Mouse (Mus musculus) lung, adult 18-20 months (tissue): ENCODE data around the gene Ice1.
A peak's percentile ranks its signal among the peaks of the same experiment; 100 is the strongest.

ENCODE experiments used
- DNase-seq, 2 experiments: peaks; one replicate each; pipeline ENCODE4 v3.0.0; 2022; ENCODE audit warnings: mixed read lengths in 2 of 2

The Ice1 gene

DNA sequence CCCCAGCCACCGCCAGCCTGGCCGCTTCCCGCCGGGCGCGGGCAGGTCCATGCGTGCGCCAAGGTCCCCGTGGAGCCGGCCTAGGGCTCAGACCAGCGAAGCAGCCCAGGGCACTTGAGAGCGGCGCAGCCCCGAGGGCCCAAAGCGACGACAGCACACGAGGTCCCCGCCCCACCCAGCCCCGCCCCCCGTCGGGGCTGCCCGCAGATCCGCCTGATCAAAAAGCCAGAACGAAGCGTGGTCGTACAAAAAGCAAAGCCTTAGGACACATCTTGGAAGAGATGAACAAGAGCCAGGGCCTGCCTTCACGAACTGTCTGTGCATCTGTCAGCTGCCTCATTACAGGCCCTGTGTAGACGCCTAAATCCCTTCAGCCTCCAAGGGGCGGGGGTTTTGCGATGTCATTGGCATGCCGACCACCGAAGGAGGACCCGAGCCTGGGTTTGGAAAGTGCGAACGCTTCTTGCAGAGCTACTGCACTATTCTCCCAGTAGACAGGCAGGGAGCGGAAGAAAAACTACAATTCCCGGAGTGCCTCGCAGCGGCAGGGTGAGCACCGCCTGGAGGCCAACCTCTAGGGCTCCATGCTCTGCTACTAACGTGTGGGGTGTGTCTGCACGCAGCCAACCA, 343 bp upstream of the Ice1 start:
- peak; percentile 94 to 96 for DNase-seq

DNA sequence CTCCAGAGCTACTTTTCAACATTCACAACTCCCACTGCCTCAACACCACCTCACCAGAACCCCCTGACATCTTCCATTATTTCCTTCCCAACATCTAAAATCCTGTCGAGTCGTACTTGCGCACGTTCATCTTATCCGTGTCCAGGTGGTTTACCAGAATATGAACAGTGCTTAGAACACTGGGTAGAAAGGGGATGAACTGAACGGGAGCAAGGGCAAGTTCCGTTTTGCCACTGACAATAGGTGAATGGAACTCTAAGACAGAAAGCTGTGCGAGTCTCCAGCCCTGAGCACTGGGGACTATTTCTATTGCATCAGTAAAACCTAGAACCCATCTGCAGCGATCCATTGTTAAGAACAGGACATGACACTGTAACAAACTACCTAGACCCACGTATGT, 728 bp downstream of the Ice1 start:
- DNase-seq, result no peak

DNA sequence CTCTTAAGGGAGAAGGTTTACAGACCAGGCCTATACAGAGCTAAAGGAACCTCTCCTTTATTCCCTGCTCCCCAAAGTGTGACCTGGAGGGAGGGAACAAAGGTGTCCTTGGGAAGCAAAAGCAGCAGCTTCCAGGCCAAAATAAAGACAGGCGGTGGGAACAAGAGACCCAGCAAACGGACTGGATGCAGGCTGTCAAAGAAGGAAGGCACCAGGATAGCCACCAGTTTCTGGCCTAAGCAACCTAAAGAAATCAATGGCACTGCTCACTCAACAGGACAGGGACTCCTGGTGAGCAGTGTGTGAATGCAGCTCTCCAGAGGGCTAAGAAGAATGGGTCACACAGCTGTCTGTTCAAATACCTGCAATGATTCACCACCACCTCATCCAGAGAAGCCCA, 1.8 kb downstream of the Ice1 start:
- DNase-seq, result no peak

DNA sequence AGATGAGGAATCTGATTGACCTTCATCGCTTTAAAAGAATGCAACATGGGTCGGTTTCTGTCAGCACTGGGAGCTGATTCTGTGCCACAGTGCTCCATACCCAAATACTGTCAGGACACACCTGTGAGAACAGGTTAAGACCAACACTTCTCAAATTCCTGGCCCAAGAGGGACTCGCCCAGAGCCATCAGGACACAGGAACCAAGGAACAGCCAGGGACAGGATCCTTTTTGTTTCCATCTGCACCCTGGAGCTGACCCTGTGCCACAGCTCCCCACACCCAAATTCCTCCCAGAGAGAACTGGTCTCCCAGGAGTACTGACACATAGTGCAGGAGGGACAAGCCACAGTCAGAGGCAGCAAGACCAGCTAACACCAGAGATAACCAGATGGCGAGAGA, 11.0 kb downstream of the Ice1 start:
- DNase-seq, result no peak

DNA sequence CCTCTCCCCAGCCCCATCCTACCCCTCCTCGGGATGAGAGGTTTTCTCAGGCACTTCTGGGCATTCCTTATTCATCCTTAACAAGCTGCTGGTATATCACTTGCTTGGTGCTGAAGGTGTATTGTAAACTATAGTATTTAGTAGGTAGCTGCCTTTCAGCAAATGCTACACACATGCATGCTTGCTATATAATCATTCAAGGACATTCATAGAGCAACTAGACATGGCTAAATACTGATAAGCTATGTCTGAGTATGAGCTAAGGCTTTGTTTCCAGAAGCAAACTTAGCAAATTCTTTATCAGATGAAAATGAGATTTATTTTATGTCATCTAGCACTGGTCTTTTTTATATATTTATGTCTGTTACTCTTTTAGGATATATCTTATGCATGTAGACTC, 11.8 kb downstream of the Ice1 start:
- no peak for DNase-seq

DNA sequence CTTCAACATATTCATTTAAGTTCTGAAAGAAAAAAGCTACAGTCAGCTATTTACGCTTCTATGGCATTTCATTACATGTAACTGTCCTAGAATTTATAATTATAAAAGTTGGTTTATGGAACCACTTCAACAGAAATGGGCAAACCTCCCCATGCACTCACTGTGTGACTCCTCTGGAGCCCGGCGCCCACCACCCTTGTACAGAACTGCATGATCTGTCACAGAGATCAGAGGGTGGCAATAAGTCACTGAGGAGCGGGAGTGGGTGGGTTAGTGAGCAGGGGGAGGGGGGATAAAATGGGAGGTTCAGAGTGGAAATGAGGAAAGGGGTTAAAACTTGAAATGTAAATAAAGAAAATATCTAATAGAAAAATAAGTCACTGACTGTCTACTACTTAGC, 13.0 kb downstream of the Ice1 start:
- no peak for DNase-seq

DNA sequence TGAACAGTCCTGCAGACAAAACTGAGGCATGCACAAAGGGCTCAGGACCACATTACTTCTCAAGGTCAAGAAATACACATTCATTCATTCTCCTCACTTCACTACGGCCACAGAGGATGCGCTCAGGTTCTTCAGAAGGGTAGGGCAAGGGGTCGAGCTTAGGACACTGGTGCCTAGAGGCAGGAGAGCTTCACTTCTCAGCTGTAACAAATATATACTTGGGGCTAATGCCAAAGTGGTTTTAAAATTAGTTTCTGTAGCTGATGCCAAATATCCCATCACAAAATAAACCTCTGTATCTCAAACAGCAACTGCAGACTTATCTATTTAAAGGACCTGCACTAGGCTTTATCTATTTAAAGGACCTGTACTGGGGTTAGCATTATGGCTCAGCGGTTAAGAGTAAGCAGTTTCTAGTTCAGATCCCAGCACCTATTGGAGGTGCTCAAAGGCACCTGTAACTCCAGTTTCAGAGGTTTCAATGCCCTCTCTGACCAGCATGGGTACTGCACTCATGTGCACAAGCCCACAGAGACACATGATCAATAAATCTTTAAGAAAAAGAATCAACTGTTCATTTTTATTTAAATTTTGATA, 14.9 kb downstream of the Ice1 start:
- no peak for DNase-seq

DNA sequence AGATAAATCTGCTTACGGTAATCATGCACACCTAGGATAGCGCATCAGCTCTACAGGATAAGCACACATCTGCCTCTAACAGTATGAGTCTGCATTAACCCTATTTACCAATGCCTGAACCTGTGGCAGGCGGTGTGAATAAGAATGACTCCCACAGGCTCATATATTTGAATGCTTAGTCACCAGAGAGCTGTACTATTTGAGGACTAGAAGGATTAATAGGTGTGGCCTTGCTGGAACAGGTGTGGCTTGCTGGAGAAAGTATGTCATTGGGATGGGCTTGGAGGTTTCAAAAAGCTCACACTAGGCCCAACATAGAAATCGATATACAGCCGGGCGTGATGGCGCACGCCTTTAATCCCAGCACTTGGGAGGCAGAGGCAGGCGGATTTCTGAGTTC, 15.9 kb downstream of the Ice1 start:
- no peak for DNase-seq

DNA sequence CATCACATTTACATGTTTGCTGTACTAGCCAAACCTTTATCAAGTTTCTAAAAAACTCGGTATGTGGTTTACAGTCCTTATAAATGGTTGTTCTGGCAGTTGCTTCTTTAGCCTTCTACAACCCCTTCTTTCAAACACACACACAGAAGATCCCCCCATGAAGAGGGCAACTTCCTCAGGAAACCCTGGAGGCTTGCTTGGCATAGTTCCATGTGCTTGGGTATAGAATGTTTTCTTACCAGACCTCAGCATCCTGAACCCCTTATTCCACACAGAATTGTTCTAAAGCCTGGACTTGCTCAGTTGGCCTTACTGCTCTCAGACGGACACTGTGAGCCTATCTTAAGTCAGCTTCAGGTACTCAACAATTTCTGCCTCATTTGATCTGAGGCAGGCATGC, 24.6 kb downstream of the Ice1 start:
- DNase-seq, result no peak

DNA sequence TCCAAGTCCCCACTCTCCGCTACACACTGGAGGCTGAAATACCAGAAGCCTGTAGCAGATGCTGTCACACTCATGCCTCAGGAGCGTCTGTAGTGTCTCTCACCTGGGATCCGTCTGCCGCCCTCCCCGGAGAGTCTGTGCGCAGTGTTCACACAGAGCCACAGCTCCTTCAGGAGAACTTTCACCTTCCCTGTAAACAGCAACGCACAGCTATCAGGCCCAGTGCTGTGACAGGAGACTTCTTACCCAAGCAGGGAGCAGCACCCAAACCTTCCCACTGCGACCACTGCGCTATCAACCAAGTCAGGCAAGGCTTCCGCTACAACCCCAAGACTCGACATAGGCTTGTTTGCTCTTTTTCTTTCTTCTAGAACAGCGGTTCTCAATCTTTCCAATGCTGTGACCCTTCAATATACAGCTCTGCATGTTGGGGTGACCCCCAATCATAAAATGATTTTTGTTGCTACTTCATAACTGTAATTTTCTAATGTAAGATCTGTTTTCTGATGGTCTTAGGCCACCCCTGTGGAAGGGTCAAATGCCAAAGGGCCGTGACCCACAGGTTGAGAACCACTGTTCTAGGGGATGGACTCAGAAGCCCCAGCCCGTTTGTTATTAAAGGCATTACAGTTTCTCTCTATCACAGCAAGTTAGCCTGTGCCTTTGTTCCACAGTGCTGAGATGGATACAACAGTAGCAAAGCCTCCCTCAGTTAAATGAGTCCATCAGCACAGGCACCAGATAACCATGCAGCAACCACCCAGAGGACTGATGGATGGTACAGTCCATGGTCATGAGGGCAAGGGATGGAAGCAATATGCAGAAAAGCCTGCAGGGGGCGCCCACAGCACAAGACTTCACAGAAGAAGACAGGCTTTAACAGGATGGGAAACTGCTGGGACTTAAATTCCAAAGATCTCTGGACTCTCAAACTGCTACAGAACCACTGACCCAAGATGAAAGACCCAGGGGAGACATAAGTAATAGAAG, 26.7 kb downstream of the Ice1 start:
- peak; percentile 47 to 66 for DNase-seq

DNA sequence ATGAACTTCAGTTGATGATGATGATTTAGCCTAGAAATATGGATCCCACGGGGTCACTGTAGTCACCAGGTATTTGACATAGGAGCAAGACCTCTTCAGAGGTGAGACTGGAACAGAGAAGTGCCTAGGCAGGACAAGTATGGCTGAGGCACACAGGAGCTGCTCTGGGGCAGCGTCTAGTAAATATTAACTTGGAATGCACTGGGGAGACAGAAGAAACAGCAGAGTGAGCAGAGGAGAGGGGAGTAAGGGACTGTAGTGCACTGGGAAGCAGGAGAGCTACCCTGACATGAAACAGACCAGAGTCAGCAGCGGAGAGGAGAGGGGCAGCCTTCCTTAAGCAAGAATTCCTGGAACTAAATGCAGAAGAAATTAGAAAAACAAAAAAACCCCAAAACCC, 27.8 kb downstream of the Ice1 start:
- DNase-seq, result no peak

DNA sequence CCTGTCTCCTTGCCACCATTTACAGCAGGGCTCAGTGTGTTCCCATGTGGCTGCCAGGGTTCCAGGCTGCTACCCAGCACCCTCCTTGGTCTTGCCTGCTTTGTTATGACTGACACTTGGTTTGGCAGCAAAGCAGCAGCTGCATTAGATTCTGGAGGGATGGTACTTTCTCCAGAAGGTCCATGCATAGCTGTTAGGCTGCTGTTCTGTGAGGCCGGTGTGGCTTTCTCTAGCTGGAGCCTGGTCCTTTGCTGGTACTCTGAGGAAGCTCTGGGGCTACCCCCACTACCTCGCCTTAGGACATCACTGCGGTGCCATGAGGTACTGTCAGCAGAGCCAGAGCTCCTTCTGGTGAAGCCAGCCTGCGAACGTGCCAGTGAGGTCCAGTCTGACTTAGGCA, 32.1 kb downstream of the Ice1 start:
- no peak for DNase-seq

DNA sequence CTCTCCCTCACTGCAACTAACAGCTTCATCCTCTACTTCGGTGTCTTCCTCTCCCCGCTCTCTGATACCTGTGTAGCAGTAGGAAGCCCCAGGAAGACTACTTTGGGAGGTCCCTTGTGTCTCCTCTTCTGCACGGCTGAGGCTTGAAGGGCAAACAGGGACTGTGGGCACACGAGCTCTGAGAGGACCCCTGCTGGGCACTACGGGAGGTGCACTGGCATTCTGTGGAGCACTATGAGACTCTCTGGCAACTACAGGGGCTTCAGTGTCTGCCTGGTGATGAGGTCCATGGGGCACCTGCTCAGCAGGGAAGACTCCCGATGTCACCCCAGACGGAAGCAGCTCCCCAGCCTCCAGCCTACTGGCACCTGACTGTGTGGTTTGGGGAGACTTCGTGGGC, 32.7 kb downstream of the Ice1 start:
- DNase-seq, result no peak

DNA sequence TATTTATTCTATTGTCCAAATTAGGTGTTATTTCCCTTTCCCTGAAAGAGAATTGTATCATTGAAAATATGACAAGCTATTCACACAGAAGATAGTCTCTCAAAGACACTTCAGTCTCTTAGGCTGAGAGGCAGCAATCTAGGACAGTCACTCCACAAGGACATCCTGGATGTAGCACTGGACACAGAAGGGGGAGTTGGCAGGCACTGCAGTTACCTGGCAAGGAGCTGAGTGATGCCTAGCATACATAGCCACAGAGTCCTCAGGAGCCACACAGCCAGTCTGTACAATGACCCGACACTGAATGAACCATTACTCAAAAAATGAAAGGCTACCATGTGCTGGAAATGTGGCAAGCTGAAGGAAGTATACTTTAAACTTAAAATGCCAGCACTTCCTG, 35.9 kb downstream of the Ice1 start:
- DNase-seq, result no peak

DNA sequence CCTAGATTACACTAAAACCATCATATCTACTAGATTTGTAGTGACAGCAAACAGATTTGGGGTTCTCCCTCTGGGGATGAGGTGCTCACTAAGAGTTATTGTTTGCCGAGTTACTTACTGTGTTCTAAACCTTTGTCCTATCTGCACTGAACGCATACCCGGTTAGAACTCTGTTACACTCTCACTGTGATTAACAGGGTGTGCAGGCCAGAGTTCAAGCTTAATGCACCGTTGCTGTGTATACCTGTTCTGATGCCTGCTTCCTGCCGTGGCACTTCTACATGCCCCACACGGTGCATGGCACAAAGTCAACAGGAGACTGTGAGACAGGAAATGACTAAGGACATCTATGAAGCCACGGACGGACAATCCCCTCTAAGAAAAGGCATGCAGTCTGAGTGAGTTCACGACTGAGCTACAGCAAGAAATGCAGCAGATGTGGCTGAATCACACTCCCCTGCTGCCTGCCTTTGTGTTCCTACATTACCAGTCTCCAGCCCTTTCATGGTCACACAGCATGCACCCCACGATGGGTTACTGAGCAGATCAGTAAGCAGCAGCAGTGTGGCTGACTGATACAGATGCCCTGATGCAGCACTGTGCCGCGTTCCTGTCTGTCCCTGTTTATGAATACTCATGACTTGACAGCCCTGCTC, 37.3 kb downstream of the Ice1 start:
- no peak for DNase-seq

DNA sequence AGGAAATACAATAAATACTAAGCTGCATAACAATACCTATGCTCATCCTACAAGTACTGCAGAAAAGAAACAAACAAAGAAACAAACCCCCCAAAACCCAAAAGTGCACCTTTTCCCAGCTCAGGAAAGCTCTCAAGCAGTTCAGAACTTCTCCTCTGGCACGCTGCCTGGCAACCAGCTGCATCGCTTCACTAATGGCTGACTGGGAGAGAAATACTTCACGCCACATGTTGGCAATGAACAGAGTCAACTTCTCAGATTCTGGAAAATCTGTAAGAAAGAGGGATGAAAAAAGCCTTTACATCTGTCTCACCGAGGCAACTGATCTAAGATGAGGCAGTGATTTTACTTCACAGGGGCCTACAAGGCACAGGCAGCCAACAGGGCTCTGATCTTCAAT, 38.5 kb downstream of the Ice1 start:
- DNase-seq, result peak in 1 of 2 experiments; percentile 21

DNA sequence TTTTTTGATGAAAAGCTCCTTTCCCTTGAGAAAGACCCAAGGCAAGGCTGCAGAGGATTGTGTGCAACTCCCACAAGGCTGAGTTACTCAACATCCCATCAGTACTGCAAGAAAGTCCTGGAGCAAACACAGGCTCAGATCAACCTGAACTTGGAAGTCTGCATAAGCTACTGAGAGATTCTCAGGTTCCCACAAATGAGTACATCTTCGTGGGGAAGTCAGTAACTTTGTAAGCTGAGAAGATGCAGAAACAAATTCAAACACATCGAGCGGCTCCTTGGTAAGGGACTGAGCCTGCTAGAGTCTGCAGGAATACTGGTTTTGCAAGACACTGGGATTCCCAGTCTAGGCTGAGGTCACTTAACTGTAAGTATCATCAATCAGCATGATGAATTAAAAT, 40.5 kb downstream of the Ice1 start:
- no peak for DNase-seq

DNA sequence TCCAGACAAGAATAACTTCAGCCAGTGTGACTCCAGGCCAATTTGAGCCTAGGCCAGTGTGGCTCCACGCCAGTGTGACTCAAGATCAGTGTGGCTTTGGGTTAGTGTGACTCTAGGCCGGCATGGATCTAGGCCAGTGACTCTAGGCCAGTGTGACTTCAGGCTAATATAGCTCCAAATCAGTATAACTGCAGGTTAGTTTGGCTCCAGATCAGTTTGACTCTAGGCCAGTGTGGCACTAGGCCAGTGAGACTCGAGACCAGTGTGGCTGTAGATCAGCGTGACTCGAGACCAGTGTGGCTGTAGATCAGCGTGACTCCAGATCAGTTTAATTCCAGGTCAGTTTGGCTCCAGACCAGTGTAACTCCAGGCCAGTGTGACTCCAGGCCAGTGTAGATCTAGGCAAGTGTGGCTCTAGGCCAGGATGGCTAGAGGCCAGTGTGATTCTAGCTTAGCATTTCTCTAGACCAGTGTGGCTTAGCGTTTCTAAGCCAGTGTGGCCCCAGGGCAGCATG, 47.1 kb downstream of the Ice1 start:
- DNase-seq, result peak; percentile 60 to 68

DNA sequence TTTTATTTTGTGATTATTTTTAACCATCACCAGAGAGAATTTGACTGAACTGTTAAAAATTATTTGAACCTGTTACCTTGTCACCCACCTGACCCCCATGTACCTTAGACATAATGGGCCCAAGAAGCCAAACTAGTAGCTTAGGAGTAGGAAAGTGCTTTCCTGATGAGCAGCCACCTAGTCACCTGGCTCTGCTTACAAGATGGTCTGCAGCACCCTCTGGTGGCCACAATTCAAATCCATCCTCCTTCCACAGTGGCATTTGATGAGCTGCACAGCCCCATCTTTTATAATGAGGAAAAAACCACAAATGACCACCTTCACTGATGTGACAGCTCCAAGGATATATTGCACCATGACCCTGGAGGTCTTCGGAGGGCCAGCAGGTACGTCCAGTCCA, 50.5 kb downstream of the Ice1 start:
- DNase-seq, result peak in 1 of 2 experiments; percentile 8

DNA sequence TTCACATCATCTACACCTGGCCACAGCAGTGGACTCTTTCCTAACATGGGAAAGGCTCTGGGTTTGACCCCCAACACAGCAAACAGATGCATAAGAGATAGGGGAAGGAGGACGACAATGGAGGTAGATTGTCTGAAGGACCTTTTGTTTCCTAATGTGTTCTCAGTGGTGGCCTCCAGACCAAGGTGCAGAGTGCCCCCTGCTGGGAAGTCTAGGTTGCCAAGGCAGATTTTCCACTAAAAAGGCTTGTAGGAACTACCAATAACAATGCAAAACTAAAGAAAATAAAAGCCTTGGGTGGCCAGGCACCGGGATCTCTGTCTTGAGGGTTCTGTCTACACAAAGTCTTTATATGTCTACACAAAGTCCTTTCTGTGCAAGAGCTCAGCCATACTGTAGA, 54.9 kb downstream of the Ice1 start:
- no peak for DNase-seq

DNA sequence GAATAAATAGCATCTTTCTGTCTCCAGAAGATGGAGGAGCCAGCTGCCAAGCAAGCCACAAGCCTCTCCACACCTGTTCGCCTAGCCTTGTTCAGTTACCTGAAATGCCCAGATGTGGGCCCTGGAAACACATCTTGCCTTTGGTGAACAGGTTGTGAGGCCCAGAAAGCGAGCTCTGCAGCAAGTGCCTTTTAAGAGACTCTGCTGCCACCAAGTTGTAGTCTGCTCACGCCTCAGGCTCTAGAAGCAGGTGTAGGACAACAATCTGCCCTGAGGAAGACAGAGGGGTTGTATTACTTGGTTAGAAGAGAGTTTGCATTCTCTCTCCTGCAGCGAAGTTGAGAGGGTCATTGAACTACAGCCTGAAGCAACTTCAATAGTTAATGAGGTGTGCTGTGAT, 55.9 kb downstream of the Ice1 start:
- DNase-seq, result no peak

DNA sequence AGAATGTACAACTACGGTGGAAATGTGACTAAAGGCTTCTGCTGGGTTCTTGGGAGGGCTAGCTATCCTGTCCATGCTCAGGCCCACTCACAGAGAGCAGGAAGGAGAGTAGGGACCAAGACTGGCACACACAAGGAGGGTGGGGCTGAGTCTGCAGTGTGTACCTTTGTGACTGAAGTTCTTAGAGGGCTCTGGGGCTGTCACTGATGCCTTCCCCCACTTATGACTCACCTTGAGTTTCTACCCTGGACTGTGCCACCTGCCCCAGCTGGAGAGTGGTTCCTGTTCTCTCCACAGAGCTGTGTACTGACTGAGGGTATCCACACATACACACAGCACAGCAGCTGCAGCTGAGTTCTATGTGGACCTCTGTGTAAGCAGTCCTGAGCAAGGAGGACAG, 63.2 kb downstream of the Ice1 start:
- no peak for DNase-seq

DNA sequence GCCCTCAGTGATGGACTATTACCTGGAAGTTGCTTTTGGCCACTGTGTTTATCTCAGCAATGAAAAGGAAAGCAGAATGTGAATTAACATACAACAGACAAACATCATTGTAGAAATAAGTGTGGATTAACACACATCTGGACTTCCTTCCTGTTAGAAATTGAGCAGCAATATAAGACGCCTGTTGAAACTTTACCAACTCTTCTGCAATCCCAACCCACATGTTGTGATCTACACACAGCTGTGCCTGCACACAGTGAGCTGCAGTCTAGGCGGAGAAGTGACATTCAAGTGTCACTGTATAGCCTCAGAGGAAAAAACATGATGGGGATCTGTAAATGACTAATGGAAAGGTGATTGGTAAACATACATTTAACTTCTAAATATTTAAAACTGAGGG, 69.5 kb downstream of the Ice1 start:
- no peak for DNase-seq
